Mouse (Mus musculus): Measurements from ENCODE around the gene Cebpg.

GRCm38 (mm10) chr7:35035141-35035553 is 21.2 kb downstream of the Cebpg start:
- TF ChIP-seq CTCF (IDR thresholded peaks at IDR 0.05; ENCODE audit: borderline replicate concordance, insufficient read depth, low read depth, low read length) (no peak), POLR2A (IDR thresholded peaks at IDR 0.05; ENCODE audit: borderline replicate concordance, insufficient read depth, low read length) (no peak)
